Mouse (Mus musculus): ENCODE results near the gene Lpo.

The Lpo gene

GRCm38 (mm10) chr11:87757001-87757954 is 70.8 kb downstream of the Lpo start:
- DNase-seq = no peak
